Mouse (Mus musculus): ENCODE measurements at regions not wholly inside any gene's neighbourhood (a gene's known extent, or its start where the extent isn't known, plus 50 kb on each side); places are given as distances from the start of the nearest gene placed in this dataset.

DNA sequence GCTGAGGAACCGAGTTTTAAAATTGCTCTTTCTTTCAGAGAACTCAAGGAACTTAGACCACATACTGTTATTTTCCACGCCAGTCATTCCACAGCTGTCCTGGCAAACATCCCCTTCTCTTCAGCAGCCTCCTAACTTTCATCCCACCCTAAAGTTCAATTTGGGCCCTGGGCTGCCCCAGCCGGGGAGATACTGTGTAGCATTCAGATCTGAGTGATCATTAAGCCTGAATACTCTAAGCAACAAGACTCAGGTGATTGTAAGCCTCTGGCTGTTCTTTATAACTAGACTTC, 227.8 kb downstream of the Slc30a10 start:
- DNase-seq (ENCODE audit: low spot score in 2 of 2), result no peak
- intact Hi-C loops (cut with DNase I), result loop anchor here (5.0 to 10.0 kb wide), 3 partner anchors 135 to 712 kb away; no protein-coding TSS in a partner anchor

GRCm38 (mm10) chr1:185684638-185685037, 230.0 kb downstream of the Slc30a10 start:
- intact Hi-C loops (cut with DNase I), result loop anchor here (5.0 to 10.0 kb wide), 3 partner anchors 137 to 710 kb away; no protein-coding TSS in a partner anchor
- DNase-seq (ENCODE audit: low spot score in 2 of 2), result no peak

GRCm38 (mm10) chr1:185688506-185688905, 233.9 kb downstream of the Slc30a10 start:
- no peak for DNase-seq (ENCODE audit: low spot score in 2 of 2)
- intact Hi-C loops (cut with DNase I), result loop anchor here (10.0 kb wide), 2 partner anchors 406 to 706 kb away; no protein-coding TSS in a partner anchor

GRCm38 (mm10) chr1:185695394-185695793, 240.7 kb downstream of the Slc30a10 start:
- no peak for DNase-seq (ENCODE audit: low spot score in 2 of 2)
- intact Hi-C loops (cut with DNase I), result no loop called here

DNA sequence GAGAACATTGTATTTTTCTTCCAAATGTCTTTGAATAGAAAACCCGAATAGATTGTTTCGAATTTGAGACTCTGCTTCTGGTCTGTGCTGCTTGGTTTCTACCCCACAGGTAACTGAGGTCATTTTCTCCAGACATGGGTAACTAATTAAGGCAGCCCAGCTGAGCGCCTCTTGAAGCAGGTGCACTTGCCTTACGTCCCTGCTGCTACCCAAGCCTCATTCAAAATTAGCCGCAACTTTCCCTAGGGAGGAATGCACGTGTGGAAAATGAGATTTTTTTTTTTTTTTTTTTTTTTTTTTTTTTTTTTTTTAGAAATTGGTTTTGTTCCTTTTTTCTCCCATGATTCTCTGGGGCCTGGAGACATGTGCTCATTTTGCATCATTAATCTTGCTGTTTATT, 245.1 kb downstream of the Slc30a10 start:
- intact Hi-C loops (cut with DNase I), result no loop called here
- no peak for DNase-seq (ENCODE audit: low spot score in 2 of 2)

- intact Hi-C loops (cut with DNase I), result no loop called here
- peak; percentile 27 to 88 for DNase-seq (ENCODE audit: low spot score in 2 of 2)
Measured at GRCm38 (mm10) chr1:185726324-185726723, 271.7 kb downstream of the Slc30a10 start.

GRCm38 (mm10) chr1:185726811-185727210, 272.2 kb downstream of the Slc30a10 start:
- no peak for DNase-seq (ENCODE audit: low spot score in 2 of 2)
- intact Hi-C loops (cut with DNase I), result no loop called here

- DNase-seq (ENCODE audit: low spot score in 2 of 2), result no peak
- intact Hi-C loops (cut with DNase I), result no loop called here
Measured at GRCm38 (mm10) chr1:185727749-185728148, 273.1 kb downstream of the Slc30a10 start.

- DNase-seq (ENCODE audit: low spot score in 2 of 2), result no peak
- intact Hi-C loops (cut with DNase I), result no loop called here
Measured at GRCm38 (mm10) chr1:185728406-185728805, 273.8 kb downstream of the Slc30a10 start.

DNA sequence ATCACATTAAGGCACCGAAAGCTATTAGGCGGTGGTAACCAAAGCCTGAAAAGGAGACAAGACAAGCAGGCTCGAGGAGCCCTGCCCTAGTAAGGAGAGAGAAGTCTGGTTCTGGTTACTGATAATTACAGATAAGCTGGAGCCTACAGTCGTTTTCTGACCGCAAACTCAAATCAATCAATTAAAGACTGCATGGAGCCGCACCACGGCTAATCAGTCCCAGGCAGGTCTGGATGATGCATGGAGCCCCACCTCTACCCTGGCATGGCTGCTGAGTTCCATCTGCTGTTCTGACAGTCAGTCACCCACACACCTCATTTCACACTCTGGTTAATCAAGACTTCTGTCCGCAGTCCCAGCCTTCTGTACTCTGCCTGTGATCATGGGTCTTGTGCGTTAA, 276.4 kb downstream of the Slc30a10 start:
- no peak for DNase-seq (ENCODE audit: low spot score in 2 of 2)
- intact Hi-C loops (cut with DNase I), result no loop called here

GRCm38 (mm10) chr1:185736773-185737172, 282.1 kb downstream of the Slc30a10 start:
- DNase-seq (ENCODE audit: low spot score in 2 of 2), result no peak
- intact Hi-C loops (cut with DNase I), result no loop called here

DNA sequence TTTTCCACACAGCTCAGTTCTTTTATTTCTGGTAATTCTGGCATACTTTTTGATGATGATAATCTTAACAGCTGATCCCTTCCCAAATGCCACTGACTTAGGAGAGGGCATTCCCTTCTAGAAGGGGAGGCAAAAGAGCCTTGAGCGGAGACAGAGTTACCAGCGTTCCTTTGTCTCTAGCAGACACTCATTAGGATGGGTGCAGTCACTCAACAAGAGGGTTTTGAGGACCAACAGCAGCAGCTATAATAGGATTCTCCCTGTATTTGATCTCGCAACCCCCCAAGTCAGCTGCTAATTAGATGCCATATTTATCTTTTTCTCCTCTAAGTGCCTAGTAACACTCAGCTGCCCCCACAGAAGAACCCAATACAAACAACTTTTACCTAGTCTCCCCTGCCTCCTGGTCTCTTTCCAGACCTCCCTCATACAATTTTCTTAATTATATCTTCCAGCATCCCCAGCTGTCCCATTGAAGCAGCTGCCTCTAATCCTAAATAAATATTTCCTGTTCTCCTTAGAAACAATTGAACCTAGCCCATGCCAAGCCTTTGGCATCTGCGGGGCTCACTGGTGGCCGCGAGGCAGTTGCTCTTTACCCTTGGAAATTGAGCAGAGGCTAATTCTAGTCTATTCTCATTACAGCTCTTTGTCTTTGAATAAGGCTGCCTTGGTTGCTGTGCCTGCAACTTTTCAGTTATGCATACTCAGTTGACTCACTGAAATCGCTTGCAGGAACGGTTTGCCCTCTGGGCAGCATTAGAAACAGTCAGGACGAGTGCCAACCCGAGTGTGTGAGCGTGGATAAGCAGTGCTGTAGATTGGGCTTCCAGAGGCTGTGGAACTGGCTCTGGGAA, 286.6 kb downstream of the Slc30a10 start:
- peak in 1 of 2 experiments; percentile 19 for DNase-seq (ENCODE audit: low spot score in 2 of 2)
- intact Hi-C loops (cut with DNase I), result no loop called here

DNA sequence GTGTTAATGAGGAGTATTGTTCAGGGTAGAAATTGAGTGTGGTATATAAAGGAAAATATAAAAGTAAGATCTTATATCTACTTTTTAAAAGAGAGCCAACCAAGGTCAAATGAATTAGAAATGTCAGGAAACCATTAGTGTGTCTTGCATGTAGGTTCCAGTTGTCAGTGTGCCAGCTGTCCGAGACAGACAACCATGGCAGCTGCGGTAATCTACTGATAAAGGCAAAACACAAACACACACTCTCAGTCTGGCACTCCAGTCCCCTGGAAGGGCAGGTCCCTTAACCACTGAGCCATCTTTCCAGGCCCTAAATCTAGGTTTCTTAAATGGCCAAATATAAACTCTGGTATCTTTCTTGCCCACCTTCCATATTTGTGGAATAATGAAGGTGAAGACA, 294.6 kb downstream of the Slc30a10 start:
- intact Hi-C loops (cut with DNase I), result no loop called here
- DNase-seq (ENCODE audit: low spot score in 2 of 2), result no peak

DNA sequence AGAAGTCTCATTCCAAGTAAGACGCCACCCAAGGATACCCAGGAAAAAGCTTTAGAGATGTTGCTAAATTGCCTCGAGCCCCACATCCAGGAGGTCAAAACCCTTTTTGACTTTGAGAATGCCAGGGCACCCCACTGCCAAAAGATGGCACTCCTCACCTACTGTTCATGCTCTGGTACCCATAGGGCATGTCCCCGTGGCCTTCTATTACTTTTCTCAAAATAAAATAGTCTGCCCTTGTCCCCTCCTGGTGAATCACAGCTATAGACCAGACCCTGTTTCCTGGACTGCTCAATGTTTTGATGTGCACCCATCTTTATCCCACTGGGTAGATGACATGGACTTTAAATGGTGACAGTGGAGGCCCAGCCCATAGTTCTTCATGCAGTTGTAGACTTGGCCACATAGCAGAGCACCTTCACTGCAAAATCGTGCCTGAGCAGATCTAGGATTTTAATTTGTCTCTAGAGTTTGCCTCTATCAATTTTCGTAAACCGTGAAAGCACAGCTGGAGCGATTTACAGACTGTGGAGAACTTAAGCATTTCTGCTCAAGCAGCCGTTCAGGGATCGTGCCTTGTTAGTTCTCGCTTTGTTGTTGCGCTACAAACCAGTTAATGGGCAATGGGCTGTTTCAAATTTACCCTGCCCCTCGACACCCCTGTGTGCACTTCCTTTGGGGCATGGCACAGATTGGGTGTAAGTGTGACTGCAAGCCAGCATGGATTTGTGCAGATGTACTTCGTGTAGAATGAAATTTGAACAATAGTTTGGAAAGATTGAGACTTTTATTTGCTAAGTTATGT, 300.0 kb downstream of the Slc30a10 start:
- no peak for DNase-seq (ENCODE audit: low spot score in 2 of 2)
- intact Hi-C loops (cut with DNase I), result no loop called here

DNA sequence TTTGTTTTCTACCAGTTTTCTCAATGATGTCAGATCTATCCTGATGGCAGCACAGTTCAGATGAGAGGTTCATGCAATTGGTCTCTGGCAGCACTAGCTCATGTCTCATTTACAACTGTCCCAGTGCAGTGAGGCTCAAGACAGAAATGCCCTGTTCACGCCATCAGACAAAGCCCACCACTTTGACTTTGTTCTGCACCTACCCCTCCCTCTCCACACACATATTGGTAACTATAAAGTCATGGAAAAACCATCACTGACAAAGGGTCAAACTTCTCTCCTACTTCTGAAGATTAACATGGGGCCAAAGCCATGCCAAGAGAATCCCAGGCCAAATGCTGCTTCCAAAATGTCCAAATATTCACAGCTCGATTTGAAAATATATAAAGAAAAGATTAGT, 302.7 kb downstream of the Slc30a10 start:
- intact Hi-C loops (cut with DNase I), result no loop called here

GRCm38 (mm10) chr1:185774202-185774601, 319.6 kb downstream of the Slc30a10 start:
- DNase-seq (ENCODE audit: low spot score in 2 of 2), result no peak
- intact Hi-C loops (cut with DNase I), result no loop called here

More for the DNA sequence above, 302.7 kb downstream of the Slc30a10 start:
- DNase-seq (ENCODE audit: low spot score in 2 of 2), result no peak

- DNase-seq (ENCODE audit: low spot score in 2 of 2), result no peak
- intact Hi-C loops (cut with DNase I), result no loop called here
Measured at GRCm38 (mm10) chr1:185779604-185780003, 325.0 kb downstream of the Slc30a10 start.

DNA sequence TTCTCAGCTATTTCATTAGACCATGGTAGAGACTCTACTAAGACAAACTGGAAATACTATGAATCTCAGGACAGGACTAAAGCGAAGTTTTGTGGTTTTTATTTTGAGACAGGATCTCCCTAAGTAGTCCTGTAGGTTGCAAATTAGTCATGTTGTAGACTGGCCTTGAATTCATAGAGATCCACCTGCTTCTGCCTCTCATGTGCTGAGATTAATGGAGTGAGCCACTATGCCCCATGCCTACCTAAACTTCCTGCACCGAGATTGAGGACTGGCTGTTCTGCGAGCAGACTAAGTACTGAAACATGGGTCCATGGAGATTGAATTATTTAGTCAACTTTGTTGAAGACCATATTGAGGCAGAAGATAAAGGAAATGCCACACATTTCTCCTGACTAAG, 315.0 kb downstream of the Lyplal1 start:
- intact Hi-C loops (cut with DNase I), result no loop called here
- no peak for DNase-seq (ENCODE audit: low spot score in 2 of 2)

DNA sequence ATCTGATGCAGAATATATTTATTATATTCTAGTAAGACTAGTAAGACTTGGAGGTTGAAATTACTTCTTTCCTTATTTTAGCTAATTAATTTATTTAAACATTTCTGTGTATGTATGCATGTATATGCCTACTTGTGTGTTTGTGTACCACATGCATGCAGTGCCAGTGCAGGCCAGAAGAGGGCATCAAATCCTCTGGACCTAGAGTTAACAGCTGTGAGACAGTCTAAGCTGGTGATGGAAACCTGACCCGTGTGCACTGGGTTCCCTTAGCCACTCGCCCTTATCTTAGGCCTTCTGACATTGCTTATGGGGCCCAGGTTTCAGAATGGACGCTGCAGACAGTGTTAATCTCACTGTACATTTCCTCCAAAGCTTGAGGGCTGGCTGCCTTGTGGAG, 302.2 kb downstream of the Lyplal1 start:
- intact Hi-C loops (cut with DNase I), result no loop called here

DNA sequence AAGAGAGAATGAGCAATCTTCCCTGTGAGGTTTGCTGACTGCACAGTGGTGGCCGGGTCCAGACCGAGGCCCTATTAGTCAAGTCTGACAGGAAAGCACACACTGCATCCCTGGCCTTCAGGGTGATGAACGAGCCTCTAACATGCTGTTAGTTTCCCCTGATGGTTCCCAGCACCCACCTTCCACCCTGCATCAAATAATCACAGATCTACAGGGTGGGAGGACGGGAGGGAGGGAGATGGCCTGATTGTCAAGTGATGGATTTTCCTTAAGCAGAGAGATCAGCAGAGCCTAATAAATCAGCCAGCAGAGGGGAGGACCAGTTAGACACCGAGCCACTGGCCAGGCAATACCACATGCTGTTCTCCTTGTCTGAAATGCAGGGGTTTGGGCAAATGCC, 298.1 kb downstream of the Lyplal1 start:
- no peak for DNase-seq (ENCODE audit: low spot score in 2 of 2)
- intact Hi-C loops (cut with DNase I), result no loop called here

More for the DNA sequence above, 302.2 kb downstream of the Lyplal1 start:
- DNase-seq (ENCODE audit: low spot score in 2 of 2), result no peak

- intact Hi-C loops (cut with DNase I), result no loop called here
- DNase-seq (ENCODE audit: low spot score in 2 of 2), result no peak
Measured at GRCm38 (mm10) chr1:185822241-185822640, 294.9 kb downstream of the Lyplal1 start.

All from left cerebral cortex, postnatal 25 days (tissue).